Mouse (Mus musculus) heart, embryonic 14.5 days (tissue): ENCODE results near the gene Larp4b. TPM values are rescaled to one million over a fixed set of nuclear protein-coding genes. Genes with fewer than 3 reads are reported as not detected.

Experiments used
- ATAC-seq: fragments of 200-750 bp; cut with Nextera tagmentation; 2 replicates; pipeline ENCODE4 v1.8.0; 2017; ENCODE audit warnings: low read depth, moderate TSS enrichment; ENCODE audit not compliant: insufficient number of reproducible peaks, insufficient read depth, low FRiP score
- H3K27ac ChIP-seq, 2 experiments: fragments of 200-500 bp in 1 of 2; fragments of 300-500 bp in 1 of 2; sonication (generic) in 1 of 2; replicated peaks in 1 of 2; 2 replicates each; pipeline ENCODE4 v1.5.1; 2012 to 2014; ENCODE audit warnings: low read depth in 2 of 2, low read length in 2 of 2, control low read depth in 1 of 2, mild to moderate bottlenecking in 1 of 2, mixed read lengths in 1 of 2; ENCODE audit not compliant: control insufficient read depth in 1 of 2, insufficient read depth in 1 of 2
- H3K27me3 ChIP-seq: fragments of 300-500 bp; sonication (generic); 2 replicates; pipeline ENCODE4 v1.6.1; 2014; ENCODE audit warnings: mild to moderate bottlenecking, low read length, control low read depth; ENCODE audit not compliant: control insufficient read depth, insufficient read depth
- H3K36me3 ChIP-seq: fragments of 300-500 bp; sonication (generic); 2 replicates; pipeline ENCODE4 v1.6.1; 2014; ENCODE audit warnings: mild to moderate bottlenecking, control low read depth, low read length, mixed read lengths; ENCODE audit not compliant: control insufficient read depth, insufficient read depth
- H3K4me1 ChIP-seq, 2 experiments: fragments of 200-500 bp in 1 of 2; fragments of 300-500 bp in 1 of 2; sonication (generic) in 1 of 2; 2 replicates each; pipeline ENCODE4 v1.6.1; 2012 to 2014; ENCODE audit warnings: low read length in 2 of 2, control low read depth in 1 of 2, mixed read lengths in 1 of 2; ENCODE audit not compliant: control insufficient read depth in 2 of 2, insufficient read depth in 2 of 2
- H3K4me2 ChIP-seq: fragments of 300-500 bp; sonication (generic); 2 replicates; pipeline ENCODE4 v1.6.1; 2014; ENCODE audit warnings: mild to moderate bottlenecking, low read length
- H3K4me3 ChIP-seq, 2 experiments: fragments of 200-500 bp in 1 of 2; fragments of 300-500 bp in 1 of 2; sonication (generic) in 1 of 2; 2 replicates each; pipeline ENCODE4 v1.5.1; 2012 to 2014; ENCODE audit warnings: low read length in 2 of 2, mild to moderate bottlenecking in 2 of 2, control low read depth in 1 of 2, low read depth in 1 of 2, moderate library complexity in 1 of 2; ENCODE audit not compliant: control insufficient read depth in 1 of 2, insufficient read depth in 1 of 2
- H3K9ac ChIP-seq: fragments of 300-500 bp; sonication (generic); 2 replicates; pipeline ENCODE4 v1.6.1; 2014; ENCODE audit warnings: mild to moderate bottlenecking, low read length
- H3K9me3 ChIP-seq: fragments of 300-500 bp; sonication (generic); 2 replicates; pipeline ENCODE4 v1.6.1; 2016; ENCODE audit warnings: low read length, control low read depth; ENCODE audit not compliant: control insufficient read depth
- WGBS: fragments of 180-500 bp; shearing (Covaris S2); extraction: QIAGEN DNeasy Blood & Tissue Kit; methylation state at CpG from one replicate; pipeline ENCODE4 v1.1.7; 2014; 5-methylcytosine and 5-hydroxymethylcytosine counted together
- polyA plus RNA-seq: library from polyadenylated mRNA; unstranded; fragments of >200 nt; fragmentation: Nextera tagmentation; extraction: Ambion mirVana; gene quantifications from 2 replicates; pipeline ENCODE4 v1.2.1, GENCODE M21; 2014

Larp4b gene
- polyA plus RNA-seq, 1 experiment from 2014 or later: 36.1 TPM

DNA sequence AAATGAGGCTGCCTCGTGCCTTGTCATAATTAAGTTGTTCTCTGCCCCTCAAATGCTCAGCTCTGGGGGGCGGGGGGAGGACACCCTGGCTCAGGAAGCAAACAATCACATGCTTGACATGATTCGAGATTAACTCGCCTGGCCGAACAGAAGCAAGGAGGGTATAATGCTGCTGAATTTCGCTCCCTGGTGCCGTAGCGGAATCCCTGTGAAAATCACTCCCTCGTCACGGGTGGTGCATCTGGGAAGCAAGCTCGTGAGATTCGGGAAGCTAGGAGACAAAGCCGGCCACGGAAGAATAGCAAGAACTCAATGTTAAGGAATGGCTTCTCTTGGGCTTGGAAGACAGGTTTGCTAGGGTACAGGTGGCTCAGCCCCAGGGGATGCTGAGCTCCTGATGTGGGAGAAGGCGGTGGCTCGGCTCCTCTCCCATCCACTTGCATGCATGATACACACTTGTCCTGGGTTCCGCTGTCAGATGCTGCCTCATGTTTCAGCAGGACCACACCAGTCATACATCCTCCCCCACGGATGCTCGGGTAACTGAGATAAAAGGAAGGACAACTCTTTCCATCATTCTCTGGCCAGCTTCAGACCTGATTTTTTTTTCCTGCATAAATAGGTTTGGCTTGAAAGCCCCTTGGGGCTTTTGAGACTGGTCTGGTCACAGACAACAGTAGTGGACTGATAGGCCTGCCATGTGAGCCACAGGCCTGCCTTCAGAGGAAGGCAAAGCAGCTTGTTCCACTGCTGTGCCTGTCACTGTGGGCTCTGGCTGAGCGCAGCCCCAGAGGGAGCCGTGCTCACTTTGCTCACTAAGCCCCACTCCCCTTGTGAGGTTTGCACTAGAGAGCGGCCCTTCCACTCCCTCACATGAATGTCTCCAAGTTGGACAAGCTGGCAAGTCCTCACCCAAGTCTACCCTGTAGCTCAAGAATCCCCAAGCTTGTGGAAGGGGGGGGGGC lies 94.2 kb downstream of the Larp4b start:
- ATAC-seq: no peak

GRCm38 (mm10) chr13:9189481-9189880 lies 95.8 kb downstream of the Larp4b start:
- Histone ChIP-seq H3K27ac (no peak overlapping the region), H3K4me2 (no peak overlapping the region), H3K9me3 (no peaks in the 10 kb centered on the region), H3K4me3 (no peak overlapping the region), H3K4me1 (peaks cover 9% of the 10 kb centered on the region in 2 experiments), H3K9ac (no peak overlapping the region), H3K36me3 (no peaks in the 10 kb centered on the region), H3K27me3 (no peaks in the 10 kb centered on the region)
- 82% methylated on average over 5 of the region's 5 CpGs for WGBS
- ATAC-seq: no peak

More for the DNA sequence above, 94.2 kb downstream of the Larp4b start:
- no peaks in the 10 kb centered on the region for H3K9me3 ChIP-seq
- H3K9ac ChIP-seq: no peak overlapping the region
- WGBS: 65% methylated on average over 22 of the region's 22 CpGs
- no peaks in the 10 kb centered on the region for H3K36me3 ChIP-seq
- no peak overlapping the region for H3K4me3 ChIP-seq
- peaks cover 9% of the 10 kb centered on the region in 2 experiments for H3K4me1 ChIP-seq
- no peaks in the 10 kb centered on the region for H3K27me3 ChIP-seq
- no peak overlapping the region for H3K27ac ChIP-seq
- no peak overlapping the region for H3K4me2 ChIP-seq

DNA sequence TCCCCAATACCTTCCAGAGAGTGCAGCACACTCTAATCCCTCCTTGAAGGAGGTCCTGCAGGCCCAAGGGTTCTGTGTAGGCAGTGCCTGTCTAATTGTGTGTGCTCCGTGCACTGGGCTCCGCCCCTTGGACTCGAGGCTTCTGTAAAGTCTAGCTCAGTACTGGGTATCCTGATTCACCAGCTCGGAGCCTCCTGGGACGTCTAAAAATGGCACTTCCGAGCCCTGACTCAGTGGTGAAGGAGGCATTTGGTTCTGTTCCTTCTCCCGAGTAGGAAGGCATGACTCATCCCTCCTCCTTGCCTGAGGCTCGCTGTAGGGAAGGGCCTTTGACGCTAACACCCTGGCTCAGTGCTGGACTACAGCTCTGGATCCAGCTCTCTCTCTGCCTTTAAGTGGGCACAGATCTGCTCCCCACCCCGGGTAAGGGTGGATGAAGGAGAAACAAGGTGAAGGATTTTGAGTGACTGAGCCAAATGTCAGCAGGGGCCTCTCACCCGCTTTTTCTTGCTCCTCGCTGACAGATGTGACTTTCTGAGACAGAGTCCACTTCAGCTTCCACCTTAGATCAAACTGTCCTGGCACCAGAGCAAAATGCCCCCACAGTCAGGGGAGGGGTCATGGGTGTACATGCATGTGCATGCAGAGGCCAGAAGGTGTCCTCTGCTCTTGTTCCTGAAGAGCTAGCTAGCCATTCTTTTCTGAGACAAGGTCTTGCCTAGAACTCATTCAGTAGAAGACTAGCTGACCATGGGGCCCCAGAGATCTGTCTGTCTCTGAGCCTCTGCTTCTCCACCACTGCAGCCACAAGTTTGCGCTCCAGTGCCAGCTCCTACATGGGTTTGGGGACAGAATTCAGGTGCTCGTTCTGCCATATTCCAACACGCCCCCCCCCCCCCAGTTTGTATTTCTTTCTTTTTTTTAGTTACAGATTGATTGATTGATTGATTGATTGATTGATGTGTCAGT lies 97.8 kb downstream of the Larp4b start:
- Histone ChIP-seq H3K27ac (no peak overlapping the region), H3K9ac (peak overlapping the region; percentile 39; the same call in 1 of the 2 replicates)

GRCm38 (mm10) chr13:9192797-9193330 lies 99.2 kb downstream of the Larp4b start:
- H3K36me3 ChIP-seq: no peaks in the 10 kb centered on the region
- H3K27me3 ChIP-seq: no peaks in the 10 kb centered on the region
- H3K4me3 ChIP-seq: no peak overlapping the region
- no peak overlapping the region for H3K27ac ChIP-seq
- peaks cover 9% of the 10 kb centered on the region in 2 experiments for H3K4me1 ChIP-seq
- H3K9me3 ChIP-seq: no peaks in the 10 kb centered on the region
- H3K9ac ChIP-seq: no peak overlapping the region
- ATAC-seq: no peak
- no peak overlapping the region for H3K4me2 ChIP-seq
- WGBS: 60% methylated on average over 9 of the region's 9 CpGs

More for the DNA sequence above, 97.8 kb downstream of the Larp4b start:
- Histone ChIP-seq H3K4me3 (peak overlapping the region; percentile 2 to 15; a peak in 1 of 4 replicates), H3K27me3 (no peaks in the 10 kb centered on the region), H3K9me3 (no peaks in the 10 kb centered on the region), H3K4me1 (peaks cover 9% of the 10 kb centered on the region in 2 experiments), H3K36me3 (no peaks in the 10 kb centered on the region), H3K4me2 (peak overlapping the region; percentile 55)
- peak; percentile 51; the same call in 1 of the 2 replicates for ATAC-seq
- 33% methylated on average over 15 of the region's 15 CpGs for WGBS

- H3K27me3 ChIP-seq: no peaks in the 10 kb centered on the region
- H3K9me3 ChIP-seq: no peaks in the 10 kb centered on the region
- H3K36me3 ChIP-seq: no peaks in the 10 kb centered on the region
- 82% methylated on average over 4 of the region's 4 CpGs for WGBS
- peaks cover 9 to 11% of the 10 kb centered on the region in 2 experiments for H3K4me1 ChIP-seq
- no peak overlapping the region for H3K4me2 ChIP-seq
- H3K9ac ChIP-seq: no peak overlapping the region
- H3K4me3 ChIP-seq: no peak overlapping the region
- no peak for ATAC-seq
- no peak overlapping the region for H3K27ac ChIP-seq
Measured at GRCm38 (mm10) chr13:9194656-9195055, 101.0 kb downstream of the Larp4b start.

DNA sequence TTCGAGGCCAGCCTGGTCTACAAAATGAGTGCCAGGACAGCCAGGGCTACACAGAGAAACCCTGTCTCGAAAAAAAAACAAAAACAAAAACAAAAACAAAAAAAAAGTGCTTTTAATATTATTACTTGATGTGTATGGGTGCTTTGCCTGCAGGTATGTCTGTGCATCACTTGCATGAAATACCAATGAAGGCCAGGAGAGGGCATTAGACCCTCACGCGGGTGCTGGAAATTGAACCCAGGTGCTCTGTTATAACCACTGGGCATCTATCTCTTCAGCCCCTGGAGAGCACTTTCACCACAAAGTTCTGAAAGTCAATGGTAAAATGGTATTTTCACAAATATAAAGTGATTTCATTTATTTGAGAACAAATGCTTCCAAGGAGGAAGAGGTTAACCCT lies 101.9 kb downstream of the Larp4b start:
- no peak for ATAC-seq
- Histone ChIP-seq H3K4me2 (no peak overlapping the region), H3K27ac (no peak overlapping the region), H3K27me3 (no peaks in the 10 kb centered on the region), H3K4me1 (peaks cover 9 to 11% of the 10 kb centered on the region in 2 experiments), H3K9ac (no peak overlapping the region), H3K9me3 (no peaks in the 10 kb centered on the region), H3K36me3 (no peaks in the 10 kb centered on the region), H3K4me3 (no peak overlapping the region)
- 54% methylated on average over 4 of the region's 4 CpGs for WGBS

GRCm38 (mm10) chr13:9198106-9198505 lies 104.4 kb downstream of the Larp4b start:
- no peak for ATAC-seq
- no peak overlapping the region for H3K4me2 ChIP-seq
- no peak overlapping the region for H3K27ac ChIP-seq
- H3K9me3 ChIP-seq: no peaks in the 10 kb centered on the region
- WGBS: 72% methylated on average over 3 of the region's 3 CpGs
- peaks cover 0 to 2% of the 10 kb centered on the region in 2 experiments; a peak in 1 of 4 replicates for H3K4me1 ChIP-seq
- H3K9ac ChIP-seq: no peak overlapping the region
- no peak overlapping the region for H3K4me3 ChIP-seq
- no peaks in the 10 kb centered on the region for H3K27me3 ChIP-seq
- no peaks in the 10 kb centered on the region for H3K36me3 ChIP-seq
